Mouse (Mus musculus) C2C12 (cell line): Measurements from ENCODE around the gene Hist1h2bk.

ENCODE experiments used
- CTCF ChIP-seq: IDR thresholded peaks from one replicate; pipeline ENCODE4 v1.5.1; 2011; ENCODE audit not compliant: control insufficient read depth, insufficient read depth, insufficient read length
- USF1 ChIP-seq: IDR thresholded peaks from one replicate; pipeline ENCODE4 v1.6.1; 2011; ENCODE audit warnings: low read depth, mild to moderate bottlenecking, control low read depth, moderate library complexity

DNA sequence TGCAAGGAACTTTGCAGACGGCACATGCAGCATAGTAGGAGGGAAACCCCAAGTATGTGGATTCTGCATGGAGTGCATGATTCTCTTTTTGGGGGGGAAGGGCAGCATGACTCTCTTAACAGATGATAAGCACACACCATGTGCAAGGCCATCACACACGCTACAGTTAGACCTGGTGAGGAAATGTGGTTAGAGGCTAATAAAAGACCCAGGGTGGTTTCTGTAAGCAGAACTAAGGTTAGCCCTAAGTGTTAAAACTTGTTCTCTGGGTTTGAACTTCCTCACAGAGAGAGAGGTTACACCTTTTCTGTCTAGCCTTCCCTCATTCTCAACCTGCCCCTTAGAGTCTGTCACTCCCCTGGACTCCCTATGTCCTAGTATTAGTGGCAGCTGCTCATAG is 34.3 kb upstream of the Hist1h2bk start:
- TF ChIP-seq USF1, result no peak
- no peak for TF ChIP-seq CTCF
